Mouse (Mus musculus) hindlimb bud, embryonic 11.5 days (tissue): ENCODE data around the gene Rtp4.

Source experiments
- DNase-seq: peaks from one replicate; pipeline ENCODE4 v3.0.0-alpha.2; 2012; ENCODE audit warnings: low read depth, low spot score; ENCODE audit errors: extremely low spot score

Rtp4 gene

DNA sequence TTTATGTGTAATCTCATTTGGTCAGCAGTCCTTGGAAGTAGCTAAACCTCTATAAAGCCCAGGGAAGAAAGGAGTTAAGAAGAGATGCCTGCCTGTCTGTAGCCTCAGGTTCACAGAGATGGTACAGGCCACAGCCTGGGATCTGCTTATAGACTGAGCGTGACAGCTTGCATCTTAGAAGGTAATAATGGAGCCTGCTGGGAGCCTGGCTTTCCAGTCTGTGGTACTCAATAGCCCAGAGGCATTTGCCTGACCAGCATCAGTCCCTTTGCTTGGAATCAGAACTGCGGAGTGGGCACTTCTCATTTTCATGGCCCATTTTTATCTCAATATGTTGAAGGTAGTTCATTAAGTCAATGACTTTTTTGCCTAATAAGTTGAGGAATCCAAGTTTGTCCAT is 54.5 kb downstream of the Rtp4 start:
- DNase-seq, result no peak

DNA sequence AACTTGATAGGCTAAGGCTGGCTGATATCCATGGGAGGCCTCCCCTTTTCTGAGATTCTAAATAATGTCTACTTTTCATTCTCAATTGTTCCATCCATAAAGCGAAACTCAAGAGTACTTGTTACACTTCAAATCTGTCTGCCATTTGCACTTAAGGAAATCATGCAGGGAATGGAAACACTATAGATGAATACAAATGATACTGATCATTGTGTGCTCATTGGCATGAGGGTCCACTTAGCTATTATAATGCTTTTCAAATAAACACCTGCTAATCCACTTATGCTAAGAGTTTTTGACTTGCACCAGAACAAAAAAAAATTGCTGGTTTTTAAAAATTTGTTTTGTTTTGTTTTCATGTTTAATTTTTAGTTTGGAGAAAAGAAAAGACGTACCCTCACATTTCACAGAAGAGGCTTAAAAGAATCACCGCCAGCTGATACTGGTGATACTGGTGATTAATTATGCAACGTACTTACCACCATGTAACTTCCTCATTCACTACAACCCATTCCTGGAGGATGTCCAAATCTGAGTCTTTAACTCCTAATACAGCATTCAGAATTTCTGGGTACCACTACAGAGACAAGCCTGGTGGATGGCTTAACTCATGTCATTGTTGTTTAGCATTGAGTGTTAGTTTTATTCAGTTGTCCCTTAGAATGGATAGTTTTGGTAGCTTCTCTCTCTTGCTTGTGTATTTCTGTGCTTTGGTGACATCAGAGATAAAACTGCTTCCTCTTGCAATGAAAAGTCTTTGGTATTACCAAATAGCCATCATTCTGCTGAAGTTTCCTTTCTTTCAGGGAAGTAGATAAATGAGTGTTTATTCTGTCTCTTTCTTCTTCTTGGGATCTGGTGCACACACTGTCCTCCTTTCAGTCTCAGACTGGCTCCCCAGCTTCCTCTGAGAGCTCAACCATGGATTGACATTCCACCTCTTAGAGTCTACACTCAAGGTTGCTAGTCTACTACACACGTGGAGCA is 71.3 kb downstream of the Rtp4 start:
- no peak for DNase-seq

DNA sequence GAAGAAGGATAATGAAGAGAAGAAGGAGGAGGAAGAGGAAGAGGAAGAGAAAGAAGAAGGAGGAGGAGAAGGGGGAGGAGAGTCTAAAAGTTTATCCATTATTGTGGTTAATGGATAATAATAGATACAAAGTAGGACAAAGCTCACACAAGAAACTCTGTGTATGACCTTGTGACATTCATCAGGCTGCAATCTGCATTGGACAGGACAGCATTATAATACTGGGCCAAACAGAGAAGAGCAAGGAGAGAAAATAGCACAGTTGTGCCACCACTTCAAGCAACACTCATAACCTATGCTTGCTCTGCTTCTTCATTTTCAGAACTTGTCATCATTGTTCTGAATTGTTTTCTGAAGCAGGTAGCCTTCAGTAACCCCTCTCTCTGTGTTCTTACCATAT is 72.4 kb downstream of the Rtp4 start:
- no peak for DNase-seq

DNA sequence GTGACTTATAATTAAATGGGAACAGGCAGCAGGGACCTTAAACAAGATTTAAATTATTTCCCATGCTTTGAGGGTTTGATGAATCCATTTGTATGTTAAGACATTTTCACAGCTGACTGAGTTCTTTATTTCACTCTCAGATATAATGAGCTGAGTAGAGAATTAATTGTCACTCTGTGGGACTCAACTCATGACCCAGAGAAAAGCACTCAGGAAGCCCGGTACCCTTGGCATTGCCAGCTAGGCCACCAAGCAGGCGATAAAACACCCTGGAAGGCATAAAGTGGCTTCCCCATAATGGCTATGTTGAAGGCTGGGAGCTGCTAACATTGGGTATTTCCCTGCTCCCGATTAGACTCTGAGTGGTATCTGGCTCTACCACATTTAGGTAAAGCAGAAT is 76.6 kb downstream of the Rtp4 start:
- no peak for DNase-seq

DNA sequence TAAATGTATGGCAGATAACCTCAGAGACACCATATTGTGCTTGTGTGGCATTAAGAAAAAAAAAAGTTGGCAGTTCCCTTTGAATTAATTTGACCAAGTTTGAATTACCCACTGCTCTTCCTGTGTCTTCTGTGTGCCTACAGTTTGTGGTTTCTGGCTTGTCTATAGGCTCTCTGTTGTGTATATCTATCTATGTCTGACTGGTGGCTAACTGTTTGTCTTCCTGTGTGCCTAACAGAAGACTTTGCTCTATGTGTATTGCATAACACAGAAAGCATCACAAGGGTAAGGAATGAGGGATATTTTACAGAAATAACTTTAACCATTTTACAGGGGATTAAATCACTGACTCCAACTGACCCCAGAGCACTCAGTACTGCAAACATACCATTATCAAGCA is 77.9 kb downstream of the Rtp4 start:
- no peak for DNase-seq

DNA sequence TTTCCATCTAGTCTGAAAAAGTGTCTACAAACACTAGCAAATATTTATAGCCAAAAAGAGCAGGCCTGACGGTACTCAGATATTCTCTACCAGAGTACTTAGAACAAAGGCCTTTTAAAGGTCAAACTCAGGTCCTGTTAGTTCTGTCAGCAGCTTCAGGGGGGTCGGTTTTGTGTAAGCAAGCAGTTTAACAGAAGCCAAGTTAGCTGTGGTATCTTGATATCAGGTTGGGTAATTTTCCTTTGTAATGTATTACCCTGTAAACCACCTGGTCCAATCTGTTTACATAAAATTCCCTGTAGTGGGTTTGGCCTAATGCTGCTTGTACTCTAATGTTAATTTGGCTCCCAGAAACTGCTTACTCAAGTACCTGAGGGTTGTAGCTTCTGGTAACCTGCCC is 86.1 kb downstream of the Rtp4 start:
- DNase-seq, result no peak

DNA sequence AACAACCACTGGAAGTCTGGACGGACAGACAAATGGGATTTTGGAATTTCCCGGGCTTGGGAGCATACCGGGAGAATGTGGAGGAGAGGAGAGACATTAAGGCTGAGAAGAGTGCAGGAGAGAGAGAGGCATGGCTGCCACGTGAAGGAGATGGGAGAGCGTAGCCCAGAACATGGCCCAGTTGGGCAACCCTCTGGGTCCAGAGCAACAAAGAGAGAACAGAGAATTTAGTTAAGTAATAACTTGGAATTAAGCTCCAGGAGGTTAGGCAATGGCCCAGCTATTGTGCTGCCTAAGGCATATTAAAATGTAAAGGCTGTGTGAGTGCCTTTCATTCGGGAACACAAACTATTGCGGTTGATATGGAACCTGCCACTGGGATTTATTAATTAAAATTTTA is 86.6 kb downstream of the Rtp4 start:
- DNase-seq, result no peak

DNA sequence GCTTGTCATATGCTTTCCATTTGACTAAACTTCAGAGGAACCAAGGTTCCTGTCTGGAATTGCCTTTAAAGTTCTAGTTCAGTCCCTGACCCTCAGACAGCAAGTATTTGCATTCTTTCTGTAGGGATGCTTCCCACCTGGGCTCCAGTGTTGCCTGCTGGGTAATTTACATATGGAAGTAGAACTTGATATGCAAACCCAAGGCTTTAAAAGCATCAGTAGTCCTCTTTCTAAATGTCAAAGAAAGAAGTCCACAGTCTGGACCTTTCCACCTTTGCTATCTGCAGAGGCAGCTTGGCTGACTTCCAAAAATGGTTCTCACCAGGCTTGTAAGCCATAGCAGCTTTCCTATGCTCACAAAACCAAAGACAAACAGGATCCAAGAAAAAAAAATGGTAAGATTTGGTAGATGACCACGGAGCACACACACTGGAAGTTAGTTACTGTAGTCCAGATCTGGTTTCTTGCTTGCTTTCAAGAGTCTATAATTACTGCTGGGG is 87.9 kb downstream of the Rtp4 start:
- DNase-seq, result no peak

DNA sequence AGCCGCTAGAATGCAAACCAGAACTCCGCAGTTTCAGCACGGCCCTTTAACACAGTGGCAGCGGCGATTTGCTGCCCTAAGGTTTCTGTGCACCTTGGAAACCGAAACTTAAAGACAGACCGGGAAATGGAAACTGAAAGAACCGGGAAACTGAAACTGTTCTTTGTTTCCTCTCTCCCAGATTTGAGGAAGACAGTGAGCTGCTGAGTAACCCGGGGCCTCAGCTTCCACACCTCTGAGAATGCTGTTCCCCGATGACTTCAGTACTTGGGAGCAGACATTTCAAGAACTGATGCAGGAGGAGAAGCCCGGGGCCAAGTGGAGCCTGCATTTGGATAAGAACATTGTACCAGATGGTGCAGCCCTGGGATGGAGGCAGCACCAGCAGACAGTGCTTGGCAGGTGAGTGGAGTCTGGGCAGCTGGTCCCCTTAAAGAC is 89.7 kb downstream of the Rtp4 start:
- DNase-seq, result no peak

DNA sequence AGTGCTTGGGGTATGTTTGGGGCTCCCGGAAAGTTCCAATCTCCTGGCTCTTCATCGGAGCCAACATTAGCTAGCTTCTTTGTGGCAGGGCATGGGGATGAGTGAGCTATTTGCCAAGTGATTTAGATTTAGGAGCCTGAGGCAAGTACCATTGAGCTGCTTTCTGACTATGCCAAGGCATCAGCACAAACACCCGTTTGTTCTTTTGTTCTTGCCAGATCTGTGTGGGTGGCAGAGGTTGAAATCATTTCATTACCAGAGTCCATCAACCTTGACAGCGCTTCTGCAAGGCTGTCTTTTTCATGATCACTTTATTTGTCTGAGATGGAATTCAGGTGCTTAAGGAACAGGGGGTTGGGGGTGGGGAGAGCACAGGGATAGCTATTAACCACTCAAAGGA is 104.1 kb downstream of the Rtp4 start:
- no peak for DNase-seq

DNA sequence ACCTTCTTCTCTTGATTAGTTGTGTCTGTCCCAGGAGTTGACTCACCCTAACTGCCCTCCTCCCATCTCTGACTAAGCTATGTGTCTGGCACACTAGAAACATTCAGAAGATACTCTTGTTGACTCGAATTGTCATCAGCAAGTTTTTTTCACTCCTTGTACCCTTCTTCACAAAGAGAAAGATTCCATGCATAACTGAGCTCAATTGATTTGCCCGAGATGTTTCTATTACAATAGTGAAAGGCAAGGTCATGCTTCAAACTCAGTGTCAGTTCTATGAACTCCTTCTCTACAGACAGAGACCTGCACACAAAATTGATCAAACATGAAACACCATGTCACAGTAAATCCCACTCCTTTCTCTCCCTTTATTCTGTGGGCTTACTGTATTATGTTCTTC is 111.4 kb downstream of the Rtp4 start:
- DNase-seq, result no peak

DNA sequence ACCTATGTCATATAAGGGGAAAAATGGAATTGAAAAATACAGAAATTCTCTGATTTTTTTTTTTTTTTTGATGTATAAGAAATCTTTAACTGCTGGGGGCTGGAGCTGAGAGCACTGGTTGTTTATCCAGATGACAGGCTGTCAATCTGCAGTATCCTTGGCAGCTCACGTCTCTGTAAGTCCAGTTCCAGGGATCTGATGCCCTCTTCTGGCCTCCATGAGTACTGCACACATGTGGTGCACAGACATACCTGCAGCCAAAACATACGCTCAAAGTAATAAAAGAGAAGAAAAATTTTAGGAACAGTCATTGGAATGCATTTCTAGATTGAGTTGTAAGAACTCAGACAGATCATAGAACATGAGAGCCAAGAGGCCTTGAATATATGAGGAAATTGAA is 112.6 kb downstream of the Rtp4 start:
- no peak for DNase-seq

DNA sequence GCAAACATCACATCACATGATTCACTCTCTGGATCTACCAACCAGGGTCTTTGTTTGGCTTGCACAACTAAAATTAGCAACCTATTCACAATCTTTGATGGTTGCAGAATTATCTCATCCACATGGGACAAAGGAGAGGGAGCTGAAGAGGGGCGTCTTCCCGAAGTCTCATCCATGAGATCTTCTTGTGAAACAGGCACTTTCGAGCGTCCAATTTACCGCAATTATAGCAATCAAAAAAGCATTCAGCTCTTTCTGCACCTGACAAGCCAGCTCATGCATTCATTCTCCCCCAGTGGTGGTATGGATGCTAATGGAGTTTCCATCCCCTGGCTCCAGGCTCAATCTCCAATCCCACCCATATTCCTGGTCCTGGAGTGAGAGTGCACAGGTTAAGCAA is 132.9 kb downstream of the Rtp4 start:
- DNase-seq, result no peak

DNA sequence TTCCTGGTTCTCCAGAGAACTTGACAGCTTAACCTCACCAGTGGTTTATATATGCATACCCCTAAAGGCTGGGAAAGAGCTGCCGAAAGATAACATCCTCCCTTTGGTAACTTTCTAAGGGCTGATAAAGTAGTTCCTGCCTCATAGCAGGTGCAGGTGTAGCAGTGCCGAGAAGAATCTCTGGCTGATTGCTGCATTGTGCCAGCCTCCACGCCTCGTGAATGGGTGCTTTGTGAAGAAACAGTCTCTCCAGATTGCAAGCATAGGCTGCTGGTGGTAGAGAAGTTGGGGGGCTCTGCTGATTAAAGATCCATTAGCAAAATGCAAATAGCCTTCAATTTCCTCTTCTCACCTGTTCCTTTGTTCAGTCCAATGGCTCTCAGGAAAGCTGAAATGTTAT is 133.4 kb downstream of the Rtp4 start:
- no peak for DNase-seq

DNA sequence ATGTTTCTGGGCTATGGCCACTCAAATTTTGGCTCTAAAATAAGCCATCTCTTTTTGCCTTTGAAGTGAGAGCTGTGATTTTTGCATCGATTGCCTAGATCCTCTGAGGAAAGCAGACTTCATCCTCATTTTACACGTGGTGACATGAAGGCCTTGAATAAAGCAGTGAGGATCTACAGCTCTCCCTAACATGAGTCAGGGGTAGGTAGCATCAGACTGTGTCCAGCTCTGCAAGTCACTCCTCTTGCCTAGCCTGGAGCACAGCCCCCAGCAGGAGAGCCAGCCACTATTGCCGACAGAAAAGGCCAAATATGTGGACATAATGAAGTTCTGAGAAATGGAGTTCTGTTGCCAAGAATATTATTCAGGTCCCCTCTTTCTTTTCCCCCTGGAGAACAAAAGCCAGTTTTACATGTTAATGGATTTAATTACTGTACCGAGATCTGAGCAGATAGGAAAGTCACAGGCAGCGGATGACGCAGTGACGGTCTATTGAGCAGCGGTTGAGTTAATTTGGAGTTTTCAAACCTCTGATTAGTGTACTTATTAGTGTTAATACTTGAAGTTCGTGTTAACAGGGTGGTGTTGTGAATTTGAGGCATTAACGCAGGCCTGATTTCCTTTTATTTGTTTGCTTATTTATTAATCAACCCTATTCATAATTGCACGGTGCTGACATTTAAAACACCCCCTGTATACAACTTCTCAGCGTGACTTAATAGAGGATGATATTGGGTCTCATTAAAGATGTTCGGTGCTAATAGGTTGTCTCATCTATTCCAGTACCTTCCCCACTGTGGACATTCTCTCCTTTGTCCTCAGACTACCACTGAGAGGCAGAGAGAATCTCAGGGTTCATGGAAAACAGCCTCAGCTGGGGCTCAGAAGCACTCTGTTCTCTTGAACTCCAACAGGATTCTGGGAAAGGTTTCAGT is 139.8 kb downstream of the Rtp4 start:
- no peak for DNase-seq
